Mouse (Mus musculus) cerebellum, postnatal 25 days (tissue): ENCODE data around the gene Fam193a.

Experiments
- DNase-seq, 2 experiments: peaks; one replicate each; pipeline ENCODE4 v3.0.0; 2021; ENCODE audit warnings: mixed read lengths in 2 of 2

Gene Fam193a

DNA sequence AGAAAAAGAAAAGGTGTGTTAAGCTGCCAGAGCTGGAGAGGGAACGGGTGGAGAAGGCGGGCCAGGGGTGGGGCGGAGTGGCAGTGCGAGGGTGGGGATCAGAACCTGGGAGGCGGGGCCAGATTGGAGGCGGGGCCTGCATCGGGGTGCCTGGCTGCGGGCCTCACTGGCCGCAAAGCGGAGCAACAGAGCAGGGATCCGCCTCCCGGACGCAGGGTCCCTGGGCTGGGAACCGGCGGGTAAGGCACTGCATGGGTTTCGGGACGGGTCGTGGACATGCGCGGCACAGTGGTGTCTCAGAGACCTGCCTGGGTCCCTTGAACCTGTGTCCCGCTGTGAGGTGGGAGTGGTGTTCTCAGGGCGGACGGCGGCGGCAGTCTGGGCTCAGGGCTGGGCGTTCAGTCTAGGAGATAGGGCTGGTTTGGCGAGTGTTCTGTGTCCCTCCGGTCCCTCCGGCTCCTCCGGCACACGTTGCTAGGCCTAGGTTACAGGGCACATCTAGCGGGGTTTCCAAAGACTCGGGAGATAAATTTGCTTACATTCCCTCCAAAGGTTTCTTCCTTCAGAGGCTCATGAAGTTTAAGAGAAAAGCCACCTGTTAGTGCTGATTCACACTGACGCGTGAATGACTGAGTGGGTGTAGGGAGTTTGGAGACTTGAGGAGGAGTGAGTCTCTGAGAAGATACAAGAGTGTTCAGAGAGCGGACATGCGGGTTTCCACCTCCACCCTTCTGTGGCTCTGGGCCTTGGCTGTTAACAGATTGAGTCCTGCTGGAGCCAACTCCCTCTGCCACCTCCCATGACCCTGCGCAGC, 156.1 kb downstream of the Fam193a start, which contains the start of gene Sh3bp2:
Sh3bp2 (plus strand) TSS at position 176 of the 814 bp plus-strand sequence.
- peak; percentile 86 to 93 for DNase-seq

DNA sequence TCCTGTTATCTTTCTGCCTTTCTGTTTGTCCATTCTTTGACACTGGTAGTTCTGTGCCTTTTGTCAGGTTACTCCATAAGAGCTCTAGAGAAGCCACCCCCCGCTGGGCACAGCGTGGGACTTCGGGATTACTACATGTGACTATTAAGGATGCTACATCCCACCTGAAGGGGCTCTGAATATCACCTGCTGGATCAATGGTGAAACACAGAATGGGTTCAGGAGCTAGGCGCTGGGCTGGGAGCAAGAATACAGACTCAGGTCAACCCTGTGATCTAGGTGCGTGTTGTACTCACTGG, 156.7 kb downstream of the Fam193a start:
- no peak for DNase-seq

DNA sequence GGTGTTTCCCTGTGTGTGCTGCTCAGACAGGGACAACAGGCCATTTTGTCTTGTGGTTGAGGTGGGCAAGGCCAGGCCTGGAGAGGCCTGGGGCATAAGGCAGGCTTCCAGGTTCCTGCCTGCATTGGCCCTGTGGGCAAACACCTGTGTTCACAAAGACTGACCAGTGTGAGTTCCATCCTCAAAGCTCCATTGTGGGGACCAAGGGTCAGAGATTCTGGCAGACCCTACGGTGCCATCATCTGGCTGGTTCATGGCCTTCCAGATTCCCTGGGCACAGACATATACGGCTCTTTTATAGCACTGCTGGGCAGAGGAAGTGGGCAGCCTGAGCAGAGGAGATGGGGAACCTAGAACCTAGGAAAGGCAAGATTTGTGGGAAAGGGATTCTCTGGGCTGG, 157.6 kb downstream of the Fam193a start:
- DNase-seq, result no peak

DNA sequence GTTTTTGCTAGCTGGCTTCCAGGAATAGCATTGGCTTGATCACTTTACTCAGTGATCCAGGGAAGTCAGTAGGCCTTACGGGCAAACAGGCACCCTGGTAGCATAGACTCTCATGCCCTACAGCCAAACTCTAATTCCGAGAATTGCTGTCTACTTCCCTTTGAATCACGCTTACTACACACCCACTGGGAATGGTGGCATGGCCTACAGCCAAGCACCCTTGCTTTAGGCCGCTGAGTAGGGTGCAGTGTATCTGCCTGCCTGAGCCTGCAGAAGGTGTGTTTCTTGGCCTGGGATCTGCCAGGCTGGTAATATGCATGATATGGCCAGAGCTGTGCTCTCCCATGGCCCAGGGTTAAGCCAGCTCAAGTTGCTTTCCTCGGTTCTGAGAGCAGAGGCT, 159.0 kb downstream of the Fam193a start:
- no peak for DNase-seq

DNA sequence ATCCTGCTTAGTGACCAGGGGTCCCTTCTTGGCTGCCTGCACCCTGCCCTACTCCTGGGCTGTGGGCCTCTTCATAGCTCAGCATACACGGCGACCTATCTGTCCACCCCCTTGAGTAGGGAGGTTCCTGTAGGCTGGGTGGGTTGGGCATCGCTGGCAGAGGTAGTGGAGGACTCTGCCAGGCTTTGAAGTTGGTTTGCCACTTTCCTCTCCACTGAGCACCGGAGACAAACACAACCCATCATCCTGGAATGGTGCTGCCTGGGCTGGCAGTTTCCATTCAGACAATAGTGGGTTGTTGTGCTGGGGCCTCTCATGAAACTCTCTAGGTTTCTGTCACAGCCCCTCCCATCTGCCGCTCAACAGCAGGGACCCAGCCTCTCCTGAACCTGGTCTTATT, 160.4 kb downstream of the Fam193a start:
- no peak for DNase-seq

DNA sequence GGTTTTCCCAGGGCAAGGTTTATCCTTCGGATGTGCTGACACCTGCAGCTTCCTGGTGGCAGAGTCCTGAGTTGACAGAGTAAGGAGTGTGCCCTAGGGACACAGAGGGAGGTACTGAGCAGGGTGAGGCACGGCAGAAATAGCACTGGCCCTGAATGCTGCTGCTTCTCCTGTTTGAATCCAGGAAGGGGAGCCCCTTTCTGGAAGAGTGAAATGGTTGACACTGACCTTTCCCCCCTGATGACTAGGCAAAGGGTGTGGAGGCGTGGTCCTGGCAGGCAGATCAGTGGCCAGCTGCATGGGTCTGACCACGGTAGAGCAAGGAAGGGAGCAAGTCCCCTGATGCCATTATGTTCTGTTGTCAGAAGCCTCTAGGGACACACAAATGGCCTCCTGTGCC, 161.0 kb downstream of the Fam193a start:
- DNase-seq, result no peak

DNA sequence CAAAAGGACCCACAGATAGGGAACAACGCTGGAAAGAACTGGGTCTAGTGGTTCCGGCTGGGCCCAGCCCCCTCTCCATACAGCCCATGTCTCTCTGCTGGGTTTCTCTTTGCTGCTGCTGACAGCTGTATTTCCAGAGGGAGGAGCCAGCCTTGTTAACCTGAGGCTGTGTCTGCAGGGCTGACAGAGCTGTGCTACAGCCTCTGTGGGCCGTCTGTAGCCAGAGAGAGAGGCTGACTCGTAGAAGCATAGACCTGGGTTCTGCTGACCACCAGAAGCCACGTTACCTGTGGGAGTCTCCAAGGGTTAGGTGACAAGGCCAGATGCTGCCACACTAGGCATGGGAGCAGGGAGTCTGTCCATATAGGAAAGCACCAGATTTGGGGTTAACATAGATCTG, 163.3 kb downstream of the Fam193a start:
- DNase-seq, result no peak

DNA sequence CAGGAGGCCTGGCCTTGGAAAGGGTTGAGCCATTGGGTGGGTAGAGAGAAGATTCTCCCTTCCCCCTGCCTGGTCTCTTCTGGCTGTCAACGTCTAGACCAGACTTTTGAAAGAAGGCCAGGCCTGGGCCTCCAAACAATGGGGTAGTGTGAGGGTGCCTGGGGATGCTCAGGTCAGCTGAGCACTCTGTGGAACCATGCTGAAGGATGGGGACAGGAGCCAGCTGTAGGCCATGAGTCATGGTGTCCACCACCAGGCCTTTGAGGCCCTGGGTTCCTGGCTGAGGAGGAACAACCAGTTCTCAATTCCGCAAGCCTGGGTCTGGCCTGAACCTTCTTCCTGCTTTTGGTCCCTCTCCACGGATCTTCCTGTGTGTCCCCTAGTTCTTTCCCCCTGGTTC, 164.1 kb downstream of the Fam193a start:
- DNase-seq, result no peak

DNA sequence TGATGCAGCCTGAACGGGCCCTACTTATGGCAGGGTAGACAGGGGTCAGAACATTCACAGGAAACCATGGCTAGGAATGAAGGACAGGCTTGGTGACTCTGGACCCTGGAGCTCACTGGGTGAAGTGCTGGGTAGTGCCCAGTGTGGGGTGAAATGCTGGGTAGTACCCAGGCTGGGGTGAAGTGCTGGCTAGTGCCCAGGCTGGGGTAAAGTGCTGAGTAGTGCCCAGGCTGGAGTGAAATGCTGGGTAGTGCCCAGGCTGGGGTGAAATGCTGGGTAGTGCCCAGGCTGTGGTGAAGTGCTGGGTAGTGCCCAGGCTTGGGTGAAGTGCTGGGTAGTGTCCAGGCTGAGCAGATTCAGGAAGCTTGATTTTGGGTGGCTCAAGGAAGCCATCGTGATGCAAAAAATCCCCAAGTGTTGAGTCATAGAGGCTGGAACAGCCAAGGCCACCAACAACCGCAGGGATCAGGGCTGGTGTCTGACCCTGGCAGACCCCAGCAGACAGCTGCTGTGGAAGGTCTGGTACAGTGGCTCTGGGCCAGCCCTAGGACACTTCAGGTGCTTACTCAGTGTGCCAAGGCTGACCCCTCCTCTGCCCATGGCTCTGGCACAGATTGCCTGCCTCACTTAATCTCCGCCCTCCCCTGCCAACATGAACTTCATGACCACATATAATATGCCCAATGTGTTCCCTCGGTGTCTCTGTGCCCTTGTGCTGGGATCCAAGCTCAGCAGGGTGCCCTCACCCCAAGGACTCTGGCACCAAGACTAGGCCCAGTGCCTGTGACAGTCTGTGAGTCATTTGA, 165.2 kb downstream of the Fam193a start:
- DNase-seq, result no peak

DNA sequence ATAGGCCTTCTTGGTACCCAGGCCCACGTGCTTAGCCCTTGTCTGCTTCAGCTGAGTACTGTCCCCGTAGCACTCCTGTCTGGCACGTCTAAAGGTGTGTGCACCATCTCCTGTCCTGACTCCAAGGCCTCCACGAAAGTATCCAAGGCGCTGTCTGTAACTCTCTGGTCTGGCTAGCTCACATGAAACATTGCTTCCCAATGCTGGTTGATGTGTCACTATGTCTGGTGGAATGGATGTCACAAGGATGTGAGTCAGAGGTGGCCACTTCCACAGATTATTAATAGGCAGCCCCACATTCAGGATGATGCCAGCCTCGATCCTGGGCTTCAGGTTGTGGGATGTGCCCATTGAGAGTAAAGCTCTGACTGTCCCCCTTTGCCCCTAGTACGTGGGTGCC, 166.1 kb downstream of the Fam193a start:
- DNase-seq, result no peak
